Comparison of ENCODE assay signal across 14 mouse cellular contexts in genomic region chr13:48540488-48540887, GRCm38 (mm10). TPM values are rescaled to one million over a fixed set of nuclear protein-coding genes. Genes with fewer than 3 reads are reported as not detected.
A peak's percentile ranks its signal among the peaks of the same experiment; 100 is the strongest.
DNase-seq lines count a peak whose midpoint lies in the region; ATAC-seq lines count a peak whose summit lies in the region.
"Had no signal": no experiment of that assay in that cellular context is flagged by ENCODE, and none has a peak within 500 bp of the region (broad histone marks: within the 10 kb centered on the region; RNA-seq: fewer than 3 reads in every experiment).

No protein-coding gene starts in this region.

- no peak for DNase-seq in hindbrain, embryonic 11.5 days (ENCODE audit: low spot score)
- no peak for DNase-seq in neural tube, embryonic 10.5 days (ENCODE audit: extremely low spot score, low spot score)
- DNase-seq in embryo, embryonic 11 days = no peak
- no peak for DNase-seq in cerebellum, postnatal 36 days
- DNase-seq: cerebellum, postnatal 10 days; forebrain, postnatal 0 days; kidney, postnatal 36 days; thymus, adult 18-20 months had no signal

- peaks cover 28% of the 10 kb centered on the region for H3K4me1 ChIP-seq in forebrain, embryonic 12.5 days
- peaks cover 52% of the 10 kb centered on the region for H3K4me1 ChIP-seq in forebrain, embryonic 15.5 days
- H3K4me1 ChIP-seq in hindbrain, embryonic 15.5 days (replicated peaks) = peaks cover 45% of the 10 kb centered on the region
- peaks cover 5% of the 10 kb centered on the region for H3K4me1 ChIP-seq in hindbrain, embryonic 11.5 days (replicated peaks; ENCODE audit: control insufficient read depth, insufficient read depth, low read length)
- peaks cover 21% of the 10 kb centered on the region for H3K4me1 ChIP-seq in neural tube, embryonic 12.5 days

- no peak overlapping the region for H3K9ac ChIP-seq in forebrain, embryonic 12.5 days
- no peak overlapping the region for H3K9ac ChIP-seq in forebrain, embryonic 15.5 days (replicated peaks)
- H3K9ac ChIP-seq in hindbrain, embryonic 15.5 days = no peak overlapping the region
- H3K9ac ChIP-seq in hindbrain, embryonic 11.5 days (ENCODE audit: low read depth, low read length) = no peak overlapping the region
- H3K9ac ChIP-seq in neural tube, embryonic 12.5 days = no peak overlapping the region
- H3K9ac ChIP-seq: forebrain, postnatal 0 days; limb, embryonic 15.5 days had no signal

- no peak overlapping the region for H3K4me3 ChIP-seq in forebrain, embryonic 12.5 days (replicated peaks)
- no peak overlapping the region for H3K4me3 ChIP-seq in forebrain, embryonic 15.5 days
- no peak overlapping the region for H3K4me3 ChIP-seq in hindbrain, embryonic 15.5 days
- no peak overlapping the region for H3K4me3 ChIP-seq in hindbrain, embryonic 11.5 days (ENCODE audit: low read depth, low read length)
- H3K4me3 ChIP-seq in neural tube, embryonic 12.5 days = no peak overlapping the region
- H3K4me3 ChIP-seq: limb, embryonic 15.5 days had no signal

- H3K27ac ChIP-seq in forebrain, embryonic 12.5 days = no peak overlapping the region
- no peak overlapping the region for H3K27ac ChIP-seq in forebrain, embryonic 15.5 days (replicated peaks)
- H3K27ac ChIP-seq in hindbrain, embryonic 15.5 days (replicated peaks) = no peak overlapping the region
- H3K27ac ChIP-seq in hindbrain, embryonic 11.5 days (ENCODE audit: low read depth, low read length) = no peak overlapping the region
- no peak overlapping the region for H3K27ac ChIP-seq in neural tube, embryonic 12.5 days
- H3K27ac ChIP-seq: limb, embryonic 15.5 days had no signal

- no peak for ATAC-seq in forebrain, embryonic 12.5 days (ENCODE audit: low FRiP score)
- ATAC-seq in forebrain, embryonic 15.5 days (replicated peaks) = no peak
- ATAC-seq in hindbrain, embryonic 15.5 days (ENCODE audit: low FRiP score, low read depth) = no peak
- ATAC-seq in hindbrain, embryonic 11.5 days (ENCODE audit: low FRiP score) = no peak
- ATAC-seq in neural tube, embryonic 12.5 days (ENCODE audit: low FRiP score, low read depth) = no peak
- ATAC-seq: forebrain, postnatal 0 days had no signal

- no peaks in the 10 kb centered on the region for H3K9me3 ChIP-seq in forebrain, embryonic 12.5 days
- H3K9me3 ChIP-seq in forebrain, embryonic 15.5 days = no peaks in the 10 kb centered on the region
- no peaks in the 10 kb centered on the region for H3K9me3 ChIP-seq in hindbrain, embryonic 15.5 days
- no peaks in the 10 kb centered on the region for H3K9me3 ChIP-seq in hindbrain, embryonic 11.5 days (ENCODE audit: control insufficient read depth, low read length)
- H3K9me3 ChIP-seq in neural tube, embryonic 12.5 days = no peaks in the 10 kb centered on the region
- H3K9me3 ChIP-seq: limb, embryonic 15.5 days had no signal

- peaks cover 12% of the 10 kb centered on the region; the same call in 1 of the 2 replicates for H3K36me3 ChIP-seq in forebrain, embryonic 12.5 days (replicated peaks)
- peaks cover 11% of the 10 kb centered on the region; the same call in 1 of the 2 replicates for H3K36me3 ChIP-seq in forebrain, embryonic 15.5 days
- 0 out of 2 replicates have a peak, but pooled peaks cover 5% of the 10 kb centered on the region for H3K36me3 ChIP-seq in hindbrain, embryonic 15.5 days
- no peaks in the 10 kb centered on the region for H3K36me3 ChIP-seq in hindbrain, embryonic 11.5 days (ENCODE audit: control insufficient read depth, insufficient read depth, low read length)
- H3K36me3 ChIP-seq in neural tube, embryonic 12.5 days = peaks cover 9% of the 10 kb centered on the region

- 72% methylated on average over 1 of the region's 1 CpGs for WGBS in forebrain, embryonic 12.5 days
- 70% methylated on average over 1 of the region's 1 CpGs for WGBS in forebrain, embryonic 15.5 days
- WGBS in hindbrain, embryonic 15.5 days = 52% methylated on average over 1 of the region's 1 CpGs
- WGBS in hindbrain, embryonic 11.5 days = 67% methylated on average over 1 of the region's 1 CpGs
- WGBS in neural tube, embryonic 12.5 days = 44% methylated on average over 1 of the region's 1 CpGs

- no peaks in the 10 kb centered on the region for H3K27me3 ChIP-seq in forebrain, embryonic 12.5 days
- H3K27me3 ChIP-seq in forebrain, embryonic 15.5 days = no peaks in the 10 kb centered on the region
- H3K27me3 ChIP-seq in hindbrain, embryonic 15.5 days = no peaks in the 10 kb centered on the region
- H3K27me3 ChIP-seq in hindbrain, embryonic 11.5 days (ENCODE audit: control insufficient read depth, insufficient read depth, low read length) = no peaks in the 10 kb centered on the region
- no peaks in the 10 kb centered on the region for H3K27me3 ChIP-seq in neural tube, embryonic 12.5 days (replicated peaks)
- H3K27me3 ChIP-seq: limb, embryonic 15.5 days had no signal

- H3K4me2 ChIP-seq in forebrain, embryonic 12.5 days = 0 out of 2 replicates have a peak overlapping the region, but pooled peaks have one; percentile 21
- H3K4me2 ChIP-seq in forebrain, embryonic 15.5 days (replicated peaks) = no peak overlapping the region
- 0 out of 2 replicates have a peak overlapping the region, but pooled peaks have one; percentile 11 for H3K4me2 ChIP-seq in hindbrain, embryonic 15.5 days
- no peak overlapping the region for H3K4me2 ChIP-seq in hindbrain, embryonic 11.5 days (replicated peaks; ENCODE audit: low read depth, low read length)
- 0 out of 2 replicates have a peak overlapping the region, but pooled peaks have one; percentile 4 for H3K4me2 ChIP-seq in neural tube, embryonic 12.5 days (replicated peaks)
- H3K4me2 ChIP-seq: limb, embryonic 15.5 days had no signal

RNA-seq across cellular contexts. Expression of gene A830005F24Rik, which starts 27.1 kb away (rescaled TPM):
- polyA plus RNA-seq in forebrain, embryonic 12.5 days (2016; fragmentation: Nextera tagmentation; extraction: Ambion mirVana) = 2.9 TPM in 2 replicates
- polyA plus RNA-seq in forebrain, embryonic 15.5 days (2015; fragmentation: Nextera tagmentation; extraction: Ambion mirVana) = 3.1 and 3.3 TPM in 2 replicates
- 2.8 and 3.3 TPM in 2 replicates for polyA plus RNA-seq in hindbrain, embryonic 15.5 days (2015; fragmentation: Nextera tagmentation; extraction: Ambion mirVana)
- polyA plus RNA-seq in hindbrain, embryonic 11.5 days (2014; fragmentation: Nextera tagmentation; extraction: Ambion mirVana) = 3.0 and 4.6 TPM in 2 replicates
- polyA plus RNA-seq in neural tube, embryonic 12.5 days (2016; fragmentation: Nextera tagmentation; extraction: Ambion mirVana) = 2.7 and 3.0 TPM in 2 replicates
- polyA plus RNA-seq: gonadal fat pad, adult 2 months had no signal

RNA-seq across cellular contexts. Expression of gene Zfp169, which starts 27.2 kb away (rescaled TPM):
- polyA plus RNA-seq in forebrain, embryonic 12.5 days (2016; fragmentation: Nextera tagmentation; extraction: Ambion mirVana) = 5.7 and 7.0 TPM in 2 replicates
- polyA plus RNA-seq in forebrain, embryonic 15.5 days (2015; fragmentation: Nextera tagmentation; extraction: Ambion mirVana) = 6.8 and 10.2 TPM in 2 replicates
- 4.4 and 5.6 TPM in 2 replicates for polyA plus RNA-seq in hindbrain, embryonic 15.5 days (2015; fragmentation: Nextera tagmentation; extraction: Ambion mirVana)
- polyA plus RNA-seq in hindbrain, embryonic 11.5 days (2014; fragmentation: Nextera tagmentation; extraction: Ambion mirVana) = 7.9 and 8.9 TPM in 2 replicates
- polyA plus RNA-seq in neural tube, embryonic 12.5 days (2016; fragmentation: Nextera tagmentation; extraction: Ambion mirVana) = 4.7 and 5.0 TPM in 2 replicates

Comparison
In these comparisons a context has a peak if more than half of its experiments do, and no peak if none do; other contexts are left out.
1. H3K4me2 ChIP-seq: peak in forebrain, embryonic 12.5 days (single experiment), hindbrain, embryonic 15.5 days (single experiment) and neural tube, embryonic 12.5 days (single experiment); none in forebrain, embryonic 15.5 days (single experiment) and hindbrain, embryonic 11.5 days (single experiment).